Mouse (Mus musculus) adrenal gland, postnatal 10 days (tissue): ENCODE data around the gene Chp1. TPM values are rescaled to one million over a fixed set of nuclear protein-coding genes. Genes with fewer than 3 reads are reported as not detected.
"Not testable (repeated sequence)": the region's sequence is repeated elsewhere in the genome, so short reads cannot be mapped to it uniquely, and the experiment has no call there.

Experiments
- DNase-seq: peaks from one replicate; pipeline ENCODE4 v3.0.0; 2021; ENCODE audit warnings: mixed read lengths
- total RNA-seq, 2 experiments: library from RNA; stranded (reverse); gene quantifications; 2 replicates each; pipeline ENCODE4 v1.2.3; 2021

The Chp1 gene
- total RNA-seq, 2 experiments from 2014 or later = 192 to 233 TPM

GRCm38 (mm10) chr2:119565284-119565683, 17.8 kb downstream of the Chp1 start:
- DNase-seq = no peak

GRCm38 (mm10) chr2:119566182-119566855, 18.8 kb downstream of the Chp1 start:
- DNase-seq = no peak

- DNase-seq = peak; percentile 57
These were observed 25.0 kb downstream of the Chp1 start for GRCm38 (mm10) chr2:119572471-119572870.

GRCm38 (mm10) chr2:119581571-119581970, 34.1 kb downstream of the Chp1 start:
- DNase-seq = no peak

- DNase-seq = no peak
These were observed 35.9 kb downstream of the Chp1 start for GRCm38 (mm10) chr2:119583439-119583838.

GRCm38 (mm10) chr2:119584282-119584681, 36.8 kb downstream of the Chp1 start:
- no peak for DNase-seq

- peak; percentile 76 for DNase-seq
These were observed 39.9 kb downstream of the Chp1 start for GRCm38 (mm10) chr2:119587383-119587782.

- no peak for DNase-seq
These were observed 43.8 kb downstream of the Chp1 start for GRCm38 (mm10) chr2:119591247-119591646.

- peak; percentile 25 for DNase-seq
These were observed 46.2 kb downstream of the Chp1 start for GRCm38 (mm10) chr2:119593765-119594112.

GRCm38 (mm10) chr2:119594113-119594981, 46.9 kb downstream of the Chp1 start:
- DNase-seq = peak; percentile 98

GRCm38 (mm10) chr2:119595308-119595707, 47.8 kb downstream of the Chp1 start:
- DNase-seq = no peak

GRCm38 (mm10) chr2:119596781-119597330, 49.4 kb downstream of the Chp1 start:
- no peak for DNase-seq

GRCm38 (mm10) chr2:119601027-119601426, 53.5 kb downstream of the Chp1 start:
- DNase-seq = no peak

GRCm38 (mm10) chr2:119601575-119601974, 54.1 kb downstream of the Chp1 start:
- not testable (repeated sequence) for DNase-seq

GRCm38 (mm10) chr2:119602488-119602887, 55.0 kb downstream of the Chp1 start:
- DNase-seq = no peak

- DNase-seq = no peak
These were observed 56.4 kb downstream of the Chp1 start for GRCm38 (mm10) chr2:119603909-119604308.

- no peak for DNase-seq
These were observed 58.0 kb downstream of the Chp1 start for GRCm38 (mm10) chr2:119605361-119605973.

- DNase-seq = no peak
These were observed 59.5 kb downstream of the Chp1 start for GRCm38 (mm10) chr2:119607023-119607422.

- no peak for DNase-seq
These were observed 70.3 kb downstream of the Chp1 start for GRCm38 (mm10) chr2:119617841-119618198.

GRCm38 (mm10) chr2:119618199-119618982, 70.9 kb downstream of the Chp1 start, which contains the start of the genes Nusap1 and Oip5:
Gene Nusap1, plus strand, starts transcription at chr2:119618298.
Gene Oip5, minus strand, starts transcription at chr2:119618469.
- peak; percentile 94 for DNase-seq

- not testable (repeated sequence) for DNase-seq
These were observed 71.5 kb downstream of the Chp1 start for GRCm38 (mm10) chr2:119619002-119619401.

- no peak for DNase-seq
These were observed 73.8 kb downstream of the Chp1 start for GRCm38 (mm10) chr2:119621302-119621701.
